Mouse (Mus musculus): ENCODE results near the gene Ctnna3.

GRCm38 (mm10) chr10:63424475-63424814, 5.5 kb upstream of the Ctnna3 start:
- TF ChIP-seq CTCF (IDR thresholded peaks at IDR 0.05; ENCODE audit: borderline replicate concordance, insufficient read depth, low read depth, low read length) (peak; percentile 48; the same call in 1 of the 2 replicates), POLR2A (IDR thresholded peaks at IDR 0.05; ENCODE audit: borderline replicate concordance, insufficient read depth, low read length) (no peak)
